Mouse (Mus musculus): ENCODE measurements at regions not wholly inside any gene's neighbourhood (a gene's known extent, or its start where the extent isn't known, plus 50 kb on each side); places are given as distances from the start of the nearest gene placed in this dataset.

DNA sequence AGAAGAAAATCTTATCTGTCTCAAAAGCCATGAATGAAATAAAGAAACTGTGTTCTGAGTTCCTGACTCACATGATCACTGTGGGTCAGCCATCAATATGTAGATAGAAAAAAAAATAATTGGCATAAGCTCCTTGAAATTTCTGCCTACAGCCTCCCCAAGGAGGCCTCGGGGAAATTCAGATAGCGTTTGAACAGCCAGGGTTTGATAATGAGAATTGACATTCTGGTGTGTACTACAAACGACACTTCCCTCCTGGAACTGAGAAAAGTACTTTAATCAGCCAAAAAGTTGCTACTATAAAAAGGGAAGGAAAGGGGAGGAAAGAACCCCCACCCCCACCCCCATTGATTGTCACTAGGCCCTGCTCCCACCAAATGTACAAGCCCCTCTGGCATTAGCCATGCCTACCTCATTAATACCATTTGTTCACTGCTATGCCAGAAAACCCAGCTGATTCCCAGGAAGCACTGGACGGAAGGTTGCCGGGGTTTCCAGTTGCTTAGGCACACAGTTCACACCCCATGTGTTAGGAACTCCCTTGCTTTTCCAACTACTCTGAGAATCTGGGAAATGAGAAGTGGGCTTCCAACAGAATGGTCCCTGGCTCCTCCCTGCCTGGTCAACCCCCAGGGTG is 78.4 kb upstream of the Klf7 start:
- DNase-seq (ENCODE audit: low read depth, low spot score): no peak

- no peak for DNase-seq (ENCODE audit: low read depth, low spot score)
Observed at GRCm38 (mm10) chr1:64198781-64199180, 76.7 kb upstream of the Klf7 start.

DNA sequence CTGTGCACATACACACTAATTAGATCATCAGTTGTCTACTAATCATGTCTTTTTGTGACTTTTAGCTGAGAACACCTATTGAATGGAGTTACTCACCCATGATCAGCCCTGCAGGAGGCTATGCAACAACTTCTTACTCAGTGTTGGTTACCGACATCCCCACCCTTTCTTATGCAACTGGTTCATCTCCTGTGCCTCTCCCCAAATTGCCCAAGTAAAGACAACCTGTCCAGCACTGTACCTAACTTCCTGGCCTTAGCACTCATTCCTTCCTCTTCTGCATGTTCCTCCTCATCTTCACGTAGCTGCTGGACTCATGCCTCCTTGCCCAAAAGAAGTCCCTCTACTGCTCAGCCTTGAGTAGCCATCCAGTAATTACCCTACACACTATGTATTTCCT is 76.2 kb upstream of the Klf7 start:
- DNase-seq (ENCODE audit: low read depth, low spot score): no peak

- DNase-seq (ENCODE audit: low read depth, low spot score): no peak
Observed at GRCm38 (mm10) chr1:64195970-64196491, 73.9 kb upstream of the Klf7 start.

DNA sequence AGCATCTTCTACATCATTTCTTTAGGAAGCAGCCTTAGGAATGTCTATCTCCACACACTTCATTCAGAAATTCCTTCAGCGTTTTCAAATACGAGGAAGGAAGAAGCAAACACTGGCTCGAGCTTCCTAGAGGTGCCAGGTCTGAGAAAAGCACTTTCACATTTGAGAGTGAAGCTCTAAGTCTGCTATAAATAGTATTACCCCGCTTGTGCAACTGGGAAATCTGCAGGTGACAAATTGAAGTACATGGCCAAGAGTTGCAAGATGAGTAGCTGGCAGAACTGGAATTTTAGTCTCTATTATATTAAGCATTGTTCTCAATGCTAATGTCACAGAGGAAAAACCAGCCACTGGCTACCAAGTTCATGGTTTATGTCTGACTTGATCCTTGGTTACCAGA is 73.2 kb upstream of the Klf7 start:
- no peak for DNase-seq (ENCODE audit: low read depth, low spot score)

DNA sequence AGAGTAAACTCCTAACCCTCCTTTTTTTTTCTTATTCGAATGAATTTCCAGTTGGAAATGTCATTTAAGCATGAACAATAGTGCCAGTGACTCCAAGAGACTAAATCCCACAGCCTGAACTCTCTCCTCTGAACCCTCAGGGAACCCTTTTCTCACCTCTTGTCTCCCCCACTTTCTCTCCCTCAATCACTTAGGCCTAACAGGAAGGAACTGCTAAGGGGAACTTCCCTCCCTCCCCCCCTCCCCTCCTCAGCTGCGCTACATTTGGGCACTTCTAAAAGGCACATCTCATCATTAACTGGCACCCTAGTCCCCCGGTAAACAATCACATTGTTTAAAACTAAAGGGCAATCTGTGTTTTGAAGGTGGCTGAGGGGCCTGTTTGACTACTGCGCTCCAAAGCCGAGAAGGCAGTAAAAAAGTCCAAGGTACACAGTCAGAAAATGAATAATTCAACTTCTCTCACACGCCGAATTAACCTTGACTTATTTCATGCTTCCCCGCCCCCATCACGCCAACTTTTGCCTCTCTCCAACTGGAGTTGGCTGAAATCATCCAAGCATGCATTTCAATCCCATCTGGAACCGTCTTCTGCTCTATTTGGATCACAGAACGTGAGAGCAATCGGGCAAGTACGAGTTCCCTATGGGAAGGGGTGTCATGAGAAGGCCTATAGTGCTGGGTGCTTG is 71.2 kb upstream of the Klf7 start:
- no peak for DNase-seq (ENCODE audit: low read depth, low spot score)

DNA sequence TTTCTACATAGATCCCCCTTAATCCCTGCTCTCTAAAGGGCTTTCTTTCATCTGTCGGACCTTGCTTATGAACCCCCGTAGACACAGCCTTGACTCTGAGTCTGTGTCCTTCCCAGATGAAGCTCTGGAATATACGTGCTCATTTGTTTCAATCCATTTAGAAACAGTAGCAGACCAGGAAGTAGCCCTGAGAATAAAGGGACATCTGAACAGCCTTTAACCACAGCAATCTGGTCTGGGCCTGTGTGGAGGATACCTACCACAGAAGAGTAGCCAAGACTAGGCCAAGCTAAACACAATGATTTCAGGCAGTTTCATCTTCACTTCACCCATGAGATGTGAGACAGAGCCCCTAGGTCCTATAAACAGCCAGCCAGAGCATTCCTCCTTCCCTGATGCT is 70.7 kb upstream of the Klf7 start:
- DNase-seq (ENCODE audit: low read depth, low spot score): no peak

- DNase-seq (ENCODE audit: low read depth, low spot score): no peak
Observed at GRCm38 (mm10) chr1:64191242-64192220, 69.4 kb upstream of the Klf7 start.

DNA sequence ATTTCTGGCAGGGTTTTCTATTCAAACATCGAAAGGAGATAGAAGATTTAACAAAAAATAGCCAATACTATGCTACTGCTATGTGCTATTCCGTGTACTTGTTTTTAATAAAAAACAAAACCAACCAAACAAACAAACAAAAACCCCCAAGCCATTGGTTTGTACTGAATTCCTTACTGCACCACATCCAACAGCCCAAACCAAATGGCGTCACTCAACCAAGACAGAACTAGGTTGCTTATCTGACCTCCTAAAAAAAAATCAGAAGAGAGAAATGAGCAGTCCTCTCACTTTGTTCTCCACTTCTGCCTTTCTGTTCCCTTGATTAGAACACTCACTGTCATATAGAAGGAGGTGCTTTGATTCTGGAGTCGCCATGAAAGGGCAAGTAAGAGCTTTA is 68.6 kb upstream of the Klf7 start:
- DNase-seq (ENCODE audit: low read depth, low spot score): no peak

GRCm38 (mm10) chr1:64190097-64190496 is 68.0 kb upstream of the Klf7 start:
- DNase-seq (ENCODE audit: low read depth, low spot score): no peak

- no peak for DNase-seq (ENCODE audit: low read depth, low spot score)
Observed at GRCm38 (mm10) chr1:64189471-64189870, 67.4 kb upstream of the Klf7 start.

DNA sequence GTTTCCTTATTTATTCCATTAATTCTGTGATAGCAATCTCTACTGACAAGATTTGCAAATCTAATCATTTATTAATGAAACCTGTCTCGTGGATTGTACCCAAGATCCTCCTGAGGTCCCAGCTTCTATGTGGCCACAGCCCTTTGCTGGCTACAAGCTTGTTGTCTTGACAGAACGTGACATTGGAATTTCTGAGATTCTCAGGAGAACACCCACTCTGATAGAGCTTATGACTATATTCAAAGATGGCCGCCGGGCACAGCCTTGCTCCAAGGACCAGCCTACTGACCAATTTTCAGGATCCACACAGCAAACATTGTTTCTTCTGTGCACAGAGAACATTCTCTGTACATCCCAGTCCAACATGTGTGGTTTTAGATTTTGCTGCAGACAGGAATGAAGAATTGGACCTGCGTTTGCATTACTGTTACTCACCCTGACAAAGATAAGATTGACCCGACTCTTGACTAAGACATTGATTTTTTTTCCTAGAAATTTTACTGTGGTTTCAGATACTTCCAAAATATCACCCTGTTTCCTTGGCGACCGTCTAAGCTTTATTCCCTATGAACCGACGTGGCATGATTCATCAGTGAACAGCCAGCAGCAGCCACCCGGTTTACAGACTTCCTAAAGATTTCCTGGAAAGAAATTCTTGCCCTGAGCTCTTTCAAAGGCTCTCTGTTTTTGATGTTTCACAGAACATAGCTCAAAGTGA is 65.9 kb upstream of the Klf7 start:
- no peak for DNase-seq (ENCODE audit: low read depth, low spot score)

DNA sequence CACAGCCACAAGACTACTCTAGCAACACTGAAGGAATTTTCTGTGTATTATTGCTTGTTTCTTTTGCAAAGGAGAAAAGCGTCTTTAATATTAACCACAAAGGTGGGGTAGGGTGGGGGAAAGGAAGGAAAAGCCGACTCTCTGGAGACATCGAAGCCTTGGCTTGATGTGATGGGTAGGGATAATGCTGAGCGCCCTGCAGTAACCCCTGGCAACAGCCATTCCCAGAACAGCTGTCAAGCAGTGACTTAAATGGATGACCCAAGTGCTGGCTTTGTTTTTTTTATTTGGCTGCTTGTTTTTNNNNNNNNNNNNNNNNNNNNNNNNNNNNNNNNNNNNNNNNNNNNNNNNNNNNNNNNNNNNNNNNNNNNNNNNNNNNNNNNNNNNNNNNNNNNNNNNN is 51.6 kb upstream of the Klf7 start:
- no peak for DNase-seq (ENCODE audit: low read depth, low spot score)

DNA sequence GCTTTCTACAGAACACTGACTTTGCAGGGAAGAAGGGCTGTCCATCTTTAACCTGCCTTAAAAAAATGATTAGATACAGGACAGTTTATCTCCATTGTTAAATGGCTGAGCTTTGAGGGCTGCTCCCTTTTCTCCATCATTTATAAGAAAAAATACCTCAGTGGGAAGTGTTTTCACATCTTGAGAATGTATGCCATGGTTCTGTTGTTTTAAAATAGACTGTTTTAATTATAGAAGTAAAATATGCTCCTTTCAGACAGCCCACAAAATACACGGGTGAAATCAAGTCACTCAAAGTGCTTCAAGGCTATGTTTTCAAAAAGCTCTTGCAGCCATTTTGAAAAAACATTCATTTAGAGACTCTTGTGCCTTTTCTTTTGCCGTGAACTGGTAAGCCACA is 50.0 kb upstream of the Klf7 start:
- no peak for DNase-seq (ENCODE audit: low read depth, low spot score)

Data from ES-CJ7 (cell line).